Mouse (Mus musculus) layer of hippocampus, adult 2 months (tissue): ENCODE measurements around the gene Slc15a3. TPM values are rescaled to one million over a fixed set of nuclear protein-coding genes. Genes with fewer than 3 reads are reported as not detected.

Source experiments
- DNase-seq, 2 experiments: peaks; one replicate each; pipeline ENCODE4 v3.0.0; 2022; ENCODE audit warnings: low spot score in 2 of 2
- H3K27ac ChIP-seq: fragments of 200-600 bp; 2 replicates; pipeline ENCODE4 v1.8.1; 2022
- H3K4me3 ChIP-seq: fragments of 200-600 bp; 2 replicates; pipeline ENCODE4 v1.8.1; 2022; ENCODE audit warnings: mild to moderate bottlenecking
- CTCF ChIP-seq: fragments of 200-600 bp; conservative IDR thresholded peaks from 2 replicates; pipeline ENCODE4 v1.8.1; 2022; ENCODE audit warnings: antibody characterized with exemption, mild to moderate bottlenecking, moderate library complexity
- total RNA-seq, 2 experiments: library from RNA; stranded (reverse); gene quantifications; 2 replicates each; pipeline ENCODE4 v1.2.3; 2021

The Slc15a3 gene
- total RNA-seq, 2 experiments from 2014 or later = 1.3 TPM

DNA sequence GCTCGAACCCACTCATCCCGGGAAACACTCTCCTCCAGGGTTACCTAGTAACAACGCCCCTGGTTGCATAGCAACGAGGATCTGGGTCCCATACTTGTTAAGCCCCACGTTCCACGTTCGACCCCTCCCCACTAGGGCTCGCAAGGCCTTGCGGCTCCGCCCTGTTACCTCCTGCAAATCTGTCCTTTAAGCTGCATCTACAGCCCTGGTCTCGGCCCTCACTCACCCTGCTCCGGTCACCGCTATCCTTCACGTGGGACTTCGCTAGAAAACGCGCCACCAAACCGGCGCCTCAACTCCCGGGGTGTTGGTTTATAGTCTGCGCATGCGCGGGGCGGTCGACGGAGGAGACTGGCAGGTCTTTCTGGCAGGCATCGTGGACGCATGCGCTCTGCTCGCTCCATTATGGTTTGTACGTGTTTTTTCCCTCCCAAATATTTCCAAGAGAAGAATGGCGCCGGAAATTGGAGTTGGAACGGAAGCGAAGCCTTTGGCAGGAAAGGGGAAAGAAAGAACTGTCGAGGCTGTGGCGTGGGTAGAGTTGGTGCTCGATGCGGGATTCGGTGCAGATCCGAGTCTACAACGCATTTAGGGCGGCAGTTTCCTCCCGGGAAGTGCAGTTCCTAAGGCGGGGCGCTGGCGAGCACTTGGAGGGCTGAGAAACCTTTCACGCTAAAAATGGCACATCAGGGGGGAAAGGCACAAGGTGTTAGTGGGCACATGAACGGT, 42.1 kb downstream of the Slc15a3 start, which contains the start of gene Tmem109:
TSS of gene Tmem109 (minus strand) at position 576 of the 729 bp plus-strand sequence.
- Histone ChIP-seq H3K4me3 (peak within 1 kb of the TSS; percentile 80), H3K27ac (peak within 1 kb of the TSS; percentile 95)
- peak; percentile 48 for TF ChIP-seq CTCF
- peak; percentile 92 to 94 for DNase-seq

DNA sequence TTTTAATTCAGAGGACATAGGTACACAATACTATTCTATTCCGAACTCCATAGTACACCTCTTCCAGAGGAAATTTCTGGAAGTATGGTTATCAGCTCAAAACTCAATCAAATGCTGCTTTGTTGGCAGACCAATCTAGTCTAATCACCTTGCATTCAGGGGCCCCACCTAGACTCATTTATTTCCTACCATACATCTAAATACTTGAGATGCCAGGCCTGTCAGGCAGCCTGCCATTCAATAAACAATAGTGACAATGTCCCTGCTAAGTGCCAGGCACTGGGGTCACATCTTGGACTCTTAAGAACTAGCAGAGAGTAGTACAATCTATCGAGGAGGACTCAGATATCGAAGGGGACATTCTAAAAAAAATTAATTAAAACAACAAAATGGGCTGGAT, 52.7 kb downstream of the Slc15a3 start:
- Histone ChIP-seq H3K4me3 (no peak overlapping the region), H3K27ac (no peak overlapping the region)
- no peak for DNase-seq
- no peak for TF ChIP-seq CTCF

DNA sequence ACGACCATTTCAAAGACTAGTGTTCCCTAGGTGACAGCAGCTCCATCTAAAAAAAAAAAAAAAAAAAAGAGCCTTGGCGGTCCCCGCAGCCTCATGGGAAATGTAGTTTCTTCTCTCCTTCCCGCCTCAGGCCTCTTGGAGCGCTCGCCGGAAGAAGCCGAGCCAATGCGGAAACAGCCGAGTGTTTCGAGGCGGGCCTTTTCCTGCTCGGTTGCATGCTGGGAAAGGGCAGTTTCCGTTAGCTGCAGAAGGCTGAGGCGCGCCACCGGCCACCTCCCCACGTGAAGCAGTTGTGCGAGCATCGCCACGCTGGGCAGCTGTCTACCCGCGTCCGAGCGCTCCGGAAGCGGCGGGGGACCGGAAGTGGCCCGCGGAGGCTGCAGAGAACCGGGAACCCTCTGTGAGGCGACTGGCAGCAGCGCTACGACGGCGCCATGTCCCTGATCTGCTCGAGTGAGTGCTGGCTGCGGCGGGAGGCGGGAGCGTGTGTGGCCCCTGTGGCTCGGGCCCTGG, 55.5 kb downstream of the Slc15a3 start, which contains the start of gene Prpf19:
TSS of gene Prpf19 (plus strand) at position 216 of the 513 bp plus-strand sequence.
- peak; percentile 51 for TF ChIP-seq CTCF
- H3K4me3 ChIP-seq = peak within 1 kb of the TSS; percentile 87
- H3K27ac ChIP-seq = peak within 1 kb of the TSS; percentile 91
- DNase-seq = peak; percentile 98 to 99

DNA sequence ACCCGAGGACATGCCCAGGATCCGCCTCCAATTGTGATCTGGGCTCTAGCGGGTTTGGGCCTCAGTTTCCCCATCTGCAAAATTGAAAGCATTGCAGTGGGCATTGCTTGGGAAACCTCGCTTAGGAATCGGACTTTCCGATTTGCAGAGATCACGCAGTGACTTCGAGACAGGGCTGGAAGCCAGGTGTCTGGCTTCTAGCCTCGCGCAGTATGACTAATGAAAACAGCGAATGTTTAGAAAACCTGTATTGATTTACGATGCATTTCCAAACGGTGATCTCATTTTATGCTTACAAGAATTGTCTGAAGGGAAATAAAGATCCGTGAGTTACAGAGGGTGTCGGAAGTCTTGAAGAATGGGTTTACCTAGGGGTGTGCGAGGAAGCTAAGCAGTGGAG, 56.2 kb downstream of the Slc15a3 start:
- TF ChIP-seq CTCF = no peak
- H3K27ac ChIP-seq = peak overlapping the region; percentile 91
- no peak for DNase-seq
- peak overlapping the region; percentile 87 for H3K4me3 ChIP-seq

DNA sequence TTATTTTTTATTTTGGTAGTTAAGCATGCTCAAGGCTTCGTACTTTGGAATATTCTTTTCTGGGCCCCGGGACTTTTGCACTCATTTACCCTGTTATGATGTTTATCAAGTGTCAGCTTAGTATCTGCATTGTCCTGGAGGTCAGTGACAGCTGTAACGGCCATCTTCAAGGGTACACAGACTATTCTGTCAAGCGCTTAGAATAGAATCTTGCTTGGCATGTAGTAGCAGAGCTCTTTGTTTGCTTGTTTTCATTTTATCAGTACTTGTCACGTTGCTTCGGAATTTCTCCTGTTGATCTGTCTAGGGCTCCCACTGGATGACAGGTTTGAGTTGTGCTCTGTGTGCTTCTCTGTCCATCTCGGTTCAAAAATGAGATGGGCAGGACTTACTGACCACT, 57.3 kb downstream of the Slc15a3 start:
- TF ChIP-seq CTCF = no peak
- H3K4me3 ChIP-seq = peak overlapping the region; percentile 87
- H3K27ac ChIP-seq = peak overlapping the region; percentile 91; the same call in 1 of the 2 replicates
- DNase-seq = no peak

DNA sequence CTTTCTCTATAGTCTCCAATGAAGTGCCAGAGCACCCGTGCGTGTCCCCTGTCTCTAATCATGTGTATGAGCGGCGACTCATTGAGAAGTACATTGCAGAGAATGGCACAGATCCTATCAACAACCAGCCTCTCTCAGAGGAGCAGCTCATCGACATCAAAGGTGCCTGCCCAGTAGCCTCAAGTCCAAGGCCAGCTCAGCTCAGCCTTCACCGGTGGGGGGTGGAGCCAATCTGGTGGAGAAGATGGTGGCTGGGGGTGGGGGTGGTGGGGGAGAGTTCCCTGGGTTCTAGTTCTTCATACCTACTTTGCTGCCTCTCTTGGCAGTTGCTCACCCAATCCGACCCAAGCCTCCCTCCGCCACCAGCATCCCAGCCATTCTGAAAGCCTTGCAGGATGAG, 58.0 kb downstream of the Slc15a3 start:
- no peak for DNase-seq
- no peak overlapping the region for H3K27ac ChIP-seq
- H3K4me3 ChIP-seq = no peak overlapping the region
- TF ChIP-seq CTCF = no peak

DNA sequence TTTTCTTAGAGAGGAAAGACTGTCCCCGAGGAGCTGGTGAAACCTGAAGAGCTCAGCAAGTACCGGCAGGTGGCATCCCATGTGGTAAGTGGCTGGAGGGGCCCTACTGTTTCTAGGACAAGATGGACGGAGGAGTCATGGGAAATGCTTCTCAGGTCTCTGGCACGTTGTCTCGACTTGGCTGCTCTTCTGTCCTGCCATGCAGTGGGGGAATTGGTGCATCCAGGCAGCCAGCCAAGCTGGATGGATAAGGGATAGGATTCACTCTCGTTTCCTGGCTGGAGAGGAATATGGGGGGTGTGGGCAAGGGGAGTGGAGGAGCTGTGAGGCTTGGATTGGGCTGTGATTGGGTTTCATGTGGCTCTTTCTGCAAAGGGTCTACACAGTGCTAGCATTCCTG, 60.8 kb downstream of the Slc15a3 start:
- no peak for DNase-seq
- H3K4me3 ChIP-seq = no peak overlapping the region
- no peak for TF ChIP-seq CTCF
- H3K27ac ChIP-seq = no peak overlapping the region

DNA sequence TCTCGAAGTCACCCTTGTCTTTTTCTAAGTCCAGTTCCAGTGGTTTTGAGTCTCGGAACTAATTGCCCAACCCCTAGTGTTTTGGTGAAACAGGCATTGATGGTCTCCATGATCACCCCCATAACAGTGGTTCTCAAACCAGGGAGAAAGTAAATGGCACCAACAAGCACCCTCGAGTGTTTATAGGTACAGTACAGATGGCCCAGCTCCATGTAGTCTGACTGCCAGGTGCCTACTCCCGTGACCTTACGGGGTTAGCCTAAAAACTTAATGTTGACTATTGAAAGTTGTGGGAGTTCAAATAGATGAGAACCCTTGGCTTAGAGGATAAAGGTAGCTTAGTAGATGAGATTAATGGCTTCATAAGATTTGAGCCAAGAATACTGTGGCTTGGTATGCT, 61.5 kb downstream of the Slc15a3 start:
- Histone ChIP-seq H3K27ac (no peak overlapping the region), H3K4me3 (no peak overlapping the region)
- DNase-seq = no peak
- no peak for TF ChIP-seq CTCF

DNA sequence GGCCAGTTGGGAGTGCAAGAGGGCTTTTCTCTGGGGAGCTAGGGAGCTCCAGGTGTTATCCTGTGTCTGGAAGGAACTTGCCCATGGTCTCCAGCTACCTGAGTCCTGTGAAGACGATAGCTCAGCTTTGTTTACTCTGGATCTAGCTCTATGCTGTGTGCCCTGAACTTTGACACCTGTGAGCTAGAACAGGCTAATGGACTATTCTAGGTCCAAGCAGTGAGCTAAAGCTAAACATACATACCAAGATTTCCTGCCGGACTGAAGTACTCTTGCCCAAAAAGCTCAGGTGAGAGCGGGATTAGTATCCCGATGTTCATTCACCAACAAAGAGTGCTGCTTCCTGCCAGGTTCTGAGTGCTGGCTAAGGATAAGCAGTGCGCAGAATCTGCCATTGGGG, 65.0 kb downstream of the Slc15a3 start:
- no peak for DNase-seq
- Histone ChIP-seq H3K27ac (peak overlapping the region; percentile 86), H3K4me3 (no peak overlapping the region)
- TF ChIP-seq CTCF = no peak

DNA sequence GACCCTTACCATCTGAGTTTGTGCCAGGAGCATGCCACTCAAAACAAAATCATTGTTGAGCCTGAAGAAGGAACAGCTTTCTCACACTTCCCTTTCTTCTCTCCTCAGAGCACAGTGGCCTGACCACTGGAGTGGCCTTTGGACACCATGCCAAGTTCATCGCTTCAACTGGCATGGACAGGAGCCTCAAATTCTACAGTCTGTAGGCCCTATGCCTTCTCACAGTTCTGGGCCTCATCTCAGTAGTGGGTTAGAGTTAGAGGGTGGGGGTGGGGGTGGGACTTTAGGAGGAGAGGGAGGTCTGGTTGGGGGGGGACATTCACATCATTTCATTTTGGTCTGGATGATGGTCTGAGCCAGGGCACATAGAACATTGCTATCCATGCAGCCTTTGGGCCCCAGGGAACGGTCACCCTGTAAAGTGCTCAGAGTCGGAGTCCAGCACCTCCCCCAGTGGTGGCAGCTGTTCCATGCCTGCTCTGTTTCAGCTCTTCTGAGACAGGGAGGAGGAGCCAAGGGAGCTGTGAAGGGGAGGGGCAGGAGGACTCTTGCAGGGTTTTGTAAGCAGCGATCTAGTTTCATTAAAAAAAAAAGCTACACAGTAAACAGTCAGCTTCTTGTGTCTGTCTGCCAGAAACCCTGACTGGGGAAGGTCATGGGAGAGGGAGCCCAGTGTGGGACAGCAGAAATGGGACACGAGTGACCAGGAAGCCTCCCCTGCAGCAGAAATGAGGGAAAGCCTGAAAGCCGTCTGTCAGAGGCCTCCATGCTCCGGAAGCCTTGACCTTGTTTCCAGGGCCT, 65.6 kb downstream of the Slc15a3 start:
- DNase-seq = peak; percentile 55 to 75
- Histone ChIP-seq H3K4me3 (no peak overlapping the region; the same call in 1 of the 2 replicates), H3K27ac (peak overlapping the region; percentile 86)
- peak; percentile 43 for TF ChIP-seq CTCF

DNA sequence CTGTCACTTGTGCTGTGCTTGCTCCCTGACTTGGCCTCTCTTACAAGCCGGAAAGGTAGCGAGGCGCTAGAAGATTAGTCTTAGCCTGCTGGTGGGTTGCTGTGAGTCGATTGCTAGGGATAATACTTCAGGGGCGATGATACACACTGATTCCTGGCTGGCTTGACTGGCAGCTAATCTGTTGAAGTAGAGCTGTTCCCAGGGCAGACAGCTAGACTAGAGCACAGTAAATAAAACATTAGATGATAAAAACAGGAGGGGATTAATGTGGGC, 66.1 kb downstream of the Slc15a3 start:
- DNase-seq = no peak
- TF ChIP-seq CTCF = no peak
- peak overlapping the region; percentile 86 for H3K27ac ChIP-seq
- no peak overlapping the region; the same call in 1 of the 2 replicates for H3K4me3 ChIP-seq

DNA sequence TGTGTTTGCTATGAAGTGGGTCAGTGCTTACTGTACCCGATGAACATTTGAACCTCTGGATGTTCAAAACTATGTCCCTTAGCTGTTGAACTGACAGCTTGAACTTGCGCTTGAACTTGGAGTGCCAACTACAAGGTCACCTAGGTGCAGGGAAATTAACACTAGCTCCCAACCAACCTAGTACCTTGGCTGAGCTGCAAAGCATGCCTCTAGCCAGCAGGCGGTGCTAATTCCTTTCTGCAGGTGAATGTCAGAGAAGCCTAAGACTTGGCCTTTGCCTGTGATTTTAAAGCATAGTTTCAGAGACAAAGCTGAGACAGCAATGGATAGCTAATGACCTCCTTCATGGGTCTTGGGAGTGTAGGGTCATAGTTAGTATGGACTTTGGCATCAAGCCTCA, 68.4 kb downstream of the Slc15a3 start:
- TF ChIP-seq CTCF = peak; percentile 89
- no peak overlapping the region for H3K4me3 ChIP-seq
- no peak overlapping the region for H3K27ac ChIP-seq
- peak; percentile 34 to 63 for DNase-seq

Other genes starting within 250 kb of the Slc15a3 start
- gene Ddb1, start 234.4 kb upstream of the Slc15a3 start, total RNA-seq = 100 to 1,000 TPM; 194 to 210 TPM
- gene Tkfc, start 234.1 kb upstream of the Slc15a3 start, total RNA-seq = 10 to 100 TPM; 16.5 to 19.1 TPM
- gene Vwce, start 205.5 kb upstream of the Slc15a3 start, total RNA-seq = under 1 TPM; 0.39 to 0.72 TPM
- not detected for gene Pga5, start 161.7 kb upstream of the Slc15a3 start, total RNA-seq
- 10 to 100 TPM; 21.7 to 22.4 TPM for gene Vps37c, start 151.0 kb upstream of the Slc15a3 start, total RNA-seq
- gene Cd5, start 100.7 kb upstream of the Slc15a3 start, total RNA-seq = not detected
- gene Cd6, start 9.7 kb upstream of the Slc15a3 start, total RNA-seq = under 1 TPM in 1 of 2 experiments, not detected in 1; 0.32 TPM
- 100 to 1,000 TPM; 168 to 171 TPM for gene Tmem132a, start 30.2 kb downstream of the Slc15a3 start, total RNA-seq
- gene Tmem109, start 42.3 kb downstream of the Slc15a3 start, total RNA-seq = 10 to 100 TPM; 46.4 to 54.5 TPM
- gene Prpf19, start 55.5 kb downstream of the Slc15a3 start, total RNA-seq = 100 to 1,000 TPM; 196 to 198 TPM
- not detected for gene Zp1, start 80.9 kb downstream of the Slc15a3 start, total RNA-seq
- under 1 TPM in 1 of 2 experiments, not detected in 1; 0.25 TPM for gene Ptgdr2, start 97.4 kb downstream of the Slc15a3 start, total RNA-seq
- 1 to 10 TPM; 7.9 to 9.7 TPM for gene Ccdc86, start 109.5 kb downstream of the Slc15a3 start, total RNA-seq
- gene Ms4a10, start 134.9 kb downstream of the Slc15a3 start, total RNA-seq = not detected
- gene Ms4a15, start 153.5 kb downstream of the Slc15a3 start, total RNA-seq = not detected
- not detected for gene Ms4a18, start 178.3 kb downstream of the Slc15a3 start, total RNA-seq
- under 1 TPM in 1 of 2 experiments, not detected in 1; 0.36 TPM for gene Ms4a8a, start 241.4 kb downstream of the Slc15a3 start, total RNA-seq